ENCODE assay signal across 20 mouse cellular contexts in the genomic region with DNA sequence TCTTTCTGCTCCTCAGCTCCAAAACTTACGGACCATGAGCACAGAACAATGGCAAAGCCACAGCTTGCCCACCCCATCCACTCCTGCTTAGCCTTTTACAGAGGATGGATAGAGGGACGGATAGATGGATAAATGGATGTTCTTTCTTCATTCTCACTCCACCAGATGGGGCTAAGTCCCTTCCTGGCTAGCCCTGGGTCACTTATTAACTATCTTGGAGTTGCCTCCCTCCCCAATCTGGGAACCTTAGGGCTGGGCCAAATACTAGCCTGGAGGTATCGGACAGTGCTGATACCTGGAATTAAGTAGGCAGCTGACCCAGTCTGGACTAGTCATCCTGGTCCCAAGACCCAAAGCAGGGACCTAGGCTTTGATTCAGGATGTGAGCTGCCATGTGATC. TPM values are rescaled to one million over a fixed set of nuclear protein-coding genes. Genes with fewer than 3 reads are reported as not detected.
DNase-seq lines count a peak whose midpoint lies in the region; ATAC-seq and TF ChIP-seq lines count a peak whose summit lies in the region.
"Had no signal": no experiment of that assay in that cellular context is flagged by ENCODE, and none has a peak within 500 bp of the region (broad histone marks: within the 10 kb centered on the region; RNA-seq: fewer than 3 reads in every experiment).

No protein-coding gene starts in this region.

- no peaks in the 10 kb centered on the region for H3K36me3 ChIP-seq in heart, adult 2 months (ENCODE audit: control insufficient read depth, insufficient read depth, low read length)
- H3K36me3 ChIP-seq in kidney, adult 2 months (ENCODE audit: control insufficient read depth, insufficient read depth, low read length) = no peaks in the 10 kb centered on the region
- H3K36me3 ChIP-seq in stomach, embryonic 15.5 days = no peaks in the 10 kb centered on the region
- H3K36me3 ChIP-seq: lung, embryonic 15.5 days had no signal

- ATAC-seq in stomach, embryonic 15.5 days (ENCODE audit: insufficient read depth, low FRiP score, low read depth) = peak; percentile 31; the same call in 1 of the 2 replicates
- ATAC-seq: forebrain, postnatal 0 days; hindbrain, postnatal 0 days; Patski had no signal

- no peak overlapping the region for H3K9ac ChIP-seq in heart, adult 2 months (ENCODE audit: low read depth, low read length)
- H3K9ac ChIP-seq in stomach, embryonic 15.5 days = no peak overlapping the region
- H3K9ac ChIP-seq: forebrain, postnatal 0 days; lung, embryonic 15.5 days had no signal

- peak; percentile 54 for TF ChIP-seq CTCF in heart, adult 2 months (IDR thresholded peaks at IDR 0.05)
- peak; percentile 64 for TF ChIP-seq CTCF in kidney, adult 2 months (conservative IDR thresholded peaks at IDR 0.05; ENCODE audit: insufficient read depth, insufficient read length, low read depth, low read length)

- H3K79me2 ChIP-seq in heart, adult 2 months (replicated peaks; ENCODE audit: control insufficient read depth, insufficient read depth, low read length) = no peaks in the 10 kb centered on the region

- H3K27me3 ChIP-seq in heart, adult 2 months (ENCODE audit: control insufficient read depth, insufficient read depth, low read length) = no peaks in the 10 kb centered on the region
- no peaks in the 10 kb centered on the region for H3K27me3 ChIP-seq in kidney, adult 2 months (replicated peaks; ENCODE audit: control insufficient read depth, insufficient read depth, low read length)
- no peaks in the 10 kb centered on the region for H3K27me3 ChIP-seq in stomach, embryonic 15.5 days (replicated peaks)
- H3K27me3 ChIP-seq: lung, embryonic 15.5 days had no signal

- TF ChIP-seq EP300 in heart, adult 2 months (IDR thresholded peaks at IDR 0.05; ENCODE audit: insufficient read depth, low read depth, low read length) = no peak

- TF ChIP-seq POLR2A in heart, adult 2 months (IDR thresholded peaks at IDR 0.05; ENCODE audit: insufficient read depth, low read depth, low read length) = no peak
- TF ChIP-seq POLR2A in kidney, adult 2 months (IDR thresholded peaks at IDR 0.05; ENCODE audit: low read depth, low read length) = no peak

- H3K4me2 ChIP-seq in stomach, embryonic 15.5 days = no peak overlapping the region
- H3K4me2 ChIP-seq: lung, embryonic 15.5 days had no signal

- no peaks in the 10 kb centered on the region for H3K9me3 ChIP-seq in stomach, embryonic 15.5 days
- H3K9me3 ChIP-seq: lung, embryonic 15.5 days had no signal

- no peak for DNase-seq in heart, adult 2 months
- DNase-seq in heart, postnatal 10 days = no peak
- peak; percentile 72 for DNase-seq in kidney, adult 2 months
- no peak for DNase-seq in kidney, postnatal 4 days
- peak; percentile 39 to 62 for DNase-seq in kidney, postnatal 36 days
- no peak for DNase-seq in right cerebral cortex, postnatal 25 days
- no peak for DNase-seq in retina, embryonic 14.5 days (ENCODE audit: low spot score)
- DNase-seq: cerebellum, adult 18-20 months; forebrain, postnatal 0 days; gastrocnemius, postnatal 25 days; left cerebral cortex, postnatal 4 days; retina, postnatal 1 day; spleen, adult 18-20 months had no signal

- no peak overlapping the region for H3K4me3 ChIP-seq in heart, adult 2 months
- no peak overlapping the region for H3K4me3 ChIP-seq in kidney, adult 2 months (ENCODE audit: insufficient read depth, low read depth, low read length)
- no peak overlapping the region for H3K4me3 ChIP-seq in stomach, embryonic 15.5 days (replicated peaks)
- H3K4me3 ChIP-seq: lung, embryonic 15.5 days; megakaryocyte, embryonic 14.5 days had no signal

- intact Hi-C loops in heart, adult 2 months (cut with DNase I) = no loop called here
- intact Hi-C loops in heart, postnatal 10 days (cut with DNase I) = no loop called here

- no peak overlapping the region for H3K27ac ChIP-seq in heart, adult 2 months
- H3K27ac ChIP-seq in kidney, adult 2 months (ENCODE audit: insufficient read depth, low read depth, low read length) = no peak overlapping the region
- H3K27ac ChIP-seq in stomach, embryonic 15.5 days = no peak overlapping the region
- H3K27ac ChIP-seq: hindbrain, postnatal 0 days; lung, embryonic 15.5 days had no signal

- H3K4me1 ChIP-seq in heart, adult 2 months (ENCODE audit: control insufficient read depth, insufficient read depth, low read length) = no peaks in the 10 kb centered on the region
- no peaks in the 10 kb centered on the region for H3K4me1 ChIP-seq in kidney, adult 2 months (ENCODE audit: control insufficient read depth, insufficient read depth, low read length)
- H3K4me1 ChIP-seq in stomach, embryonic 15.5 days = no peaks in the 10 kb centered on the region
- H3K4me1 ChIP-seq: lung, embryonic 15.5 days had no signal

- WGBS in heart, adult 2 months = 55% methylated on average over 3 of the region's 3 CpGs
- WGBS in kidney, adult 2 months = 44% methylated on average over 3 of the region's 3 CpGs
- WGBS in stomach, embryonic 15.5 days = 60% methylated on average over 3 of the region's 3 CpGs

RNA-seq across cellular contexts. Expression of a gene that starts 7.3 kb away (rescaled TPM):
- 10 to 100 TPM; 28.6 to 43.2 TPM for total RNA-seq in heart, adult 2 months (2021)
- 38.2 and 41.6 TPM in 2 replicates for polyA plus RNA-seq in heart, adult 2 months (2012; rRNA removed)
- total RNA-seq in heart, postnatal 10 days (2021) = 10 to 100 TPM; 47.8 to 56.4 TPM
- 0.05 TPM in 1 of 2 replicates, not detected in the other for polyA plus RNA-seq in kidney, adult 2 months (2012; rRNA removed)
- polyA plus RNA-seq in stomach, embryonic 15.5 days (2015; fragmentation: Nextera tagmentation; extraction: Ambion mirVana) = 0.71 and 0.86 TPM in 2 replicates
- total RNA-seq: common myeloid progenitor, adult 5-6 weeks; monocyte, adult 5-6 weeks had no signal

RNA-seq across cellular contexts. Expression of a gene that starts 11.1 kb away (rescaled TPM):
- 10 to 100 TPM; 13.0 to 14.0 TPM for total RNA-seq in heart, adult 2 months (2021)
- polyA plus RNA-seq in heart, adult 2 months (2012; rRNA removed) = 14.0 and 15.3 TPM in 2 replicates
- 10 to 100 TPM; 14.1 to 17.7 TPM for total RNA-seq in heart, postnatal 10 days (2021)
- 248 and 308 TPM in 2 replicates for polyA plus RNA-seq in kidney, adult 2 months (2012; rRNA removed)
- 43.4 and 43.9 TPM in 2 replicates for polyA plus RNA-seq in stomach, embryonic 15.5 days (2015; fragmentation: Nextera tagmentation; extraction: Ambion mirVana)

Comparison
In these comparisons a context has a peak if more than half of its experiments do, and no peak if none do; other contexts are left out.
1. DNase-seq: peak in kidney, adult 2 months (single experiment) and kidney, postnatal 36 days (2 of 2); none in heart, adult 2 months (0 of 2), heart, postnatal 10 days (0 of 2), kidney, postnatal 4 days (0 of 2), right cerebral cortex, postnatal 25 days (single experiment) and retina, embryonic 14.5 days (single experiment).
2. RNA of a gene that starts 7.3 kb away (polyA plus RNA-seq): 38.2 to 41.6 TPM in heart, adult 2 months; 0.71 to 0.86 TPM in stomach, embryonic 15.5 days and 0.05 TPM in kidney, adult 2 months; every median in the first group is over 10 times any median in the second.